Mouse (Mus musculus): ENCODE measurements around the gene Clip1.

Gene Clip1

DNA sequence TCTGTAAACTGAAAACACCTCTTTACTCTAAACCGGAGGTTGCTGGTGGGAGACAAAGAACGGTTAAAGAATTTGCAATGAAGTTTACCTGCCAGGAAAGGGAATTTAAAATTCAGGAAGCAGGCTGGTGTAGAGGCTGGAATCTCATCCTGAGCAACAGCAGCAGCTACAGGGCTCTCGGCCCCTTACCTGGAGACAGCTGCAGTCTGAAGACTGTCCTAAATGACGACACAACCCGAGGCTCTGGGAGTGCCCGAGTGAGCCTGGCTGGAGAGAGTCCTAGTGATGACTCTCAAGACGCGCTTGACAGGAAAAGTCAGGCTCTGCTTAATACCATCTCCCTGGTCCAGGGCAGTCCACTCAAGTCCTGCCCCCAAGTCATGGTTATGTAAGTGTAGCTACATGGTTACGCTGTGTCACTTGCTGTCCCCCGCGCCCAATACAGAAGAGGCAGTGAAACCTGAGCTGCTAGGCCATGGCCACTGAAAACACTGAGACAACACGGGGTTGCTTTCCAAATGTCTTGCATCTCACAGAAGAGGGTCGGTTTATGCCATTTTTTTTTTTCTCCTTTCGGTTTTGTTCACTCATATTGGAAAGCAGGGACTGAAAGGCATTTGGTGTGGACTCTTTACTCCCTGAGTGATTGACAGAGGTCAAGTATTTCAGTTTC, 13.5 kb downstream of the Clip1 start:
- in situ Hi-C loops (cut with MboI), result no loop called here

DNA sequence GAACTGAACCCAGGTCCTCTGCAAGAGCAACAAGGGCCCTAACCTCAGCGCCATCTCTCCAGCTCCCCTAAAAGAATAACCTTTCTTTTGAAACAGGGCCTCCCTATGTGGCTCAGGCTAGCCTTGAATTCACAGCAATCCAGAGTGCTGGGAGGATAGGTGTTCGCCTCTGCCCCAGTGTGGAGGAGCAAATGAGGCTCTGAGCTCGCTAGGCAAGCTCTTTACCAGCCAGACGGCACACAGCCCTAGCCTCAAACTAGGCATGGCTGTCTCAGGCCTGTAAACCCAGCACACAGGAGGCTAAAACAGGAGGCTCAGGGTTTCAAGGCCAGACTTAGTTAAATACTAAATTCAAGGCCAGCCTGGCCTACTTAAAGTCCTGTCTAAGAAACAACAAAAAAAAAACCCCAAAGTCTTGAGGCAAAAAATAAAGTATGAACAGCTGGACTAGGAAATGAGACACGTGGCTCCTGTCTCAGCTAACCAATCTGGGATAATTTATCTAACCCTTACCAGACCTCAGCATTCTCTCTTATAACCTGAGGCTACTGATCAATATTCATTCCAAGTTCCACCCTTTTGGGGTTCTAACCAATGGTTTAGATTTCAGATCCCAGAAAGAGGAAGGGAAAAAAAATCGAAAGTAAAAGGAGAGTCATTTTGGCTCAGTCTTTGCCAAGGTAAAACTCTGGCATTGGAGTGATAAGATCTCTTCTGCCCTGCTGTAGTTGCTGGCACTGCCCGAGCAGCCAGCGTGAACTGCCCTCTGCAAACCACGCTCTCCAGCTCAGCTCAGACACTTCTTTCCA, 14.2 kb downstream of the Clip1 start:
- in situ Hi-C loops (cut with MboI), result no loop called here

DNA sequence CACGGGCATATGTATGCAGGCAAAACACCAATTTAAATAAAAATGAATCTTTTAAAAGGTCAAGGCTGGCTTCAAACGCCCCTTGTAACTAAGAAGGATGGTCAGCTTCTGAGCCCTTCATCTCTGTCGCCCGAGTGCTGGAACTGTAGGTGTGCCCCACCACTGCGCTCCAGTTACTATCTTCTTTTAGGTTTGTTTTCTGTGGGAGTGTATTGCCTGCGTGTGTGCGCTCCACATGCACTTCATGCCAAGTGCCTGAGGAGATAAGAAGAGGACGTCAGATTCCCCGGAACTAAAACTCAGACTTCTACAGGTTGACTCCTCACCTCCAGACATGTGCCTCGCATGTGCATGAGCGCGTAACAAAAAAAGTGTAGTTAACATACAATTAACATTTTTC, 16.5 kb downstream of the Clip1 start:
- in situ Hi-C loops (cut with MboI), result no loop called here

DNA sequence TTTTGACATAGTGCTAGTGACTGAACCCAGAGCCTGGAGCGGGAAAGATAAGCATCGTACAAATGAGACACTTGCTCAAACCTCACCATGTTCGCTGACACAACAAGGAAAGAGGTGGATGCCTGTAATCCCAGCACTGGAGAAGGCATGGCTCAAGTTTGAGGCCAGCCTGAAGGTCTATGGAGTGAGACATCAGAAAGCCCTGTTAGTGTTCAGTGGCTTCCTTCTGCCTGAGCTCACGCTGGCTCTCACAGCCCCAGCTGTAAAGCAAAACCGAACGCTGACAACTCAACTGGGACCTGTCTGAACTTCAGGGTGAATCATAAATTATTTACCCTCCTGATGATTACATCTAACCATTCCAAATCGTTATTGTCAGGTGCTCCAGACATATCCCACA, 18.5 kb downstream of the Clip1 start:
- in situ Hi-C loops (cut with MboI), result no loop called here

DNA sequence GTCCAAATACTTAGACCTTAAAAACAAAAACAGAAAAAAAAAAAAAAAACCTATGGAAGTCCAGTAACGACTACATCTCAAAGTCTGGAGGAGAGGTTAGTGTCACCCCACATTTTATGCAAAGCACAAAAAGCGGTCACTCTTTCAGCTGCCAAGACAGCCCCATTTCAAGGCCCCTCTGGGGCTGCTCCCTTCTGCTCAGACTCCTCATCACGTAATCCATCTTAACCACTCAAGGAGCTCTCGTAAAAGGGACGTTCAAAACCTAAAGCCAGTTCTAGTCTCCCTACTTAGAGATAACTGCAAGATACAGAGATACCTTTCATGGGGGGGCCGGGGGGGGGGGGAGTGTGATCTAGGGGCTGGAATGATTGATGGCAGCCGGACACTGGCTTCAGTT, 20.1 kb downstream of the Clip1 start:
- in situ Hi-C loops (cut with MboI), result no loop called here

DNA sequence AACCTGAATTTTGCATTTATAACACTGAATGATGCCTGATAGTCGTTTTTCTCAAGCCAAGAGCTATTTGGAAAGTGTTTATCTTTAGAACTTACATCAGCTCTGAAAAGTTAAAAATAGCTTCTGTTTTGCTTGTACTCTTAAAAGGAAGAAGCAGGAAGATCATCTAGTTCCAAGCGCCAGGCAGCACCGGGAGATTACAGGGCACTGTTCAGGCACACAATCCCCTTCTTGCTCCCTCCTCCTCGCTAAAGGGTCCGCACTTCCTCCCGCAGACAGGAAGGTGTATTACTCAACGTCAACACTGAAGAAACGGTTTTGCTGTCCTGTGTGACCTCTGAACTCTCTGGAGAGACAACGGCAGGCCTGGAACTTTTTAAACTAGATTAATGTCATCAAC, 22.4 kb downstream of the Clip1 start:
- in situ Hi-C loops (cut with MboI), result no loop called here

DNA sequence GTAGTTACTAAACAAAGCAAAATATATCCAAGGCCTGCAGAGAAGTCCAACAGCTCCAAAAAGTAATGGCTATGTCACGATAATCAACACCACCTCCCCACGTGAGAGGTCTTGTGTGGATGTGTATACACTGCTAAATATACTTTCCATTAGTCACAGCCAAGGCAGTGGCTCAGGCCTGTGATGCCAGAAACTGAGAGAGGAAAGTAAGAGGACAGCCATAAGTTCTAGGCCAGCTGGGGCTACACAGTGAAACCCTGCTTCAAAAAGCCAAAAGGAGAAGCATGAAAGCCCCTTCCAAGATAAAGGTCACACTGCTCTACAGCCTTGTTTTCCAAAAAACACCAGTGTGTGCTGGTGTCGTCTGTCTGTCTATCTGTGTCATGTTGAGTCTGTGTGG, 22.8 kb downstream of the Clip1 start:
- in situ Hi-C loops (cut with MboI), result no loop called here

DNA sequence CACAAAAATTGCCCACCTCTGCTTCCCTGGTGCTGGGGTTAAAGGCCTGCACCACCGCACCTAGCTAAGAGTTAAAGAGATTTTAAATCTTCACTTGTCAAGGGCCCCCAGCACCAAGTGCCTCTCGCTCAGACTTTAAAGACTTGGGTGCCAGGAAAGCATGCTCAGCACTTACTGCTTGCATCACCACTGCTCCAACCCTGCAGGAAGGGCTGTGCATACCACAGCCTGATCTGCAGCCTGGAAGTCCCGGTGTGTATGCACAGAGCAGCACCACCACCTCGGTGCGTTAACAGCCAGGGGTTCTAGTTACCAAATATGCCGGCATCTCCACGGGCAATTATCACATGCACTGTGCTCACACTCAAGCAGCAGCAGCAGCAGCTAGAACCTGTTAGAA, 26.8 kb downstream of the Clip1 start:
- in situ Hi-C loops (cut with MboI), result no loop called here

DNA sequence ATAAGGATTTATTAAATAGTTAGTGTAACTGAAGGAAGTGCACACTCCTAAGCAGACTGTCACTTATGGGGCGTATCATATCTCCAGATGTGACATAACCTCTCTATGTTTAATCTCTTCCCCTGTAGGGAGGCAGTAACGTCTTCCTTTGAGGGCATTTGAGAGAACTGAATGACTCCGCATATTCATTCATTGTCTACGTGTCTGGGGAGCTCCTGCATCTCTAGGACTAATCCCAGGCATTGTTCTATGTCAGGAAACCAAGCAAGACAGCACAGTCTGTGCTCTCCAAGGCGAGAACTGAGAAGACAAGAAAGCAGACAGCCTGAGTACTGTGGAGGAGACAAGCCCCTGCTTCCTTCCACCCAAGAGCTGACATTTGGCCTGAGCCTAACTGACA, 29.5 kb downstream of the Clip1 start:
- in situ Hi-C loops (cut with MboI), result no loop called here

DNA sequence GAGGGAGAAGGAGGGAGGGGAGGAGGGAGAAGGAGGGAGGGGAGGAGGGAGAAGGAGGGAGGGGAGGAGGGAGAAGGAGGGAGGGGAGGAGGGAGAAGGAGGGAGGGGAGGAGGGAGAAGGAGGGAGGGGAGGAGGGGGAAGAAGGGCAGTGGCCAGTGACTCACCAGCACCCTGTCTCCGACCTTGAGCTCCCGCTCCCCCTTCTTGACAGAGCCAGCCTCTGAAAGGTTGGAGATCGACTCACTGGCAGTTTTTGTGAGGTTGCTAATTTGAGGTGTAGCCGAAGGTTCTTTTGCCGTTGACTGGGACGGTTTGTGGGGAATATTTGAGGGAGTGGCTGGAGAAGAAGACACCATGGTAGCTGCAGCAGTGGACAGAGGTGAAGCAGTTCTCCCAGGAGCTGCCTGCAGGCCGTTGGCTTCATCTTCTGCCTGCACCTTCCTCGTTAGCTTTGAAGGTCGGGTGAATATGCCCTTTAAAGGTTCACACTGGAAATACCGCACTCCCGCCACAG, 31.1 kb downstream of the Clip1 start:
- in situ Hi-C loops (cut with MboI), result no loop called here

DNA sequence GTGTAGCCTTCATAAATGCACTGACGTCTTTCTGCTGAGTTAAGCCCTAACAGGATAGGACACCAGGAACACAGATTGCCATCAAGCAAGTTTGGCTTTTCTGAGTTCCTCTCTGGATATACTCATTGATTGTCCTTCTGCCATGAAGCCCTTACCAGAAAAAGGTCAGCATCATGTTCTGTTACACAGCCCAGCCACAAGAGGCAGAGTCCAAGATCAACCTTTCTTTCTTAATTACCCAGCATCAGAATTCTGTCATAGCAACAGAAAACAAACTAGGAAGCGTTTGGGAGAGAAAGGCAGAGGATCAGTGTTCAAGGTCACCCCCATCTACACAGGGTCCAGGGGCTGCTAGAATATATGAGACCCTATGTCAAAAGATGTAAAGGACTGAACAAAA, 33.6 kb downstream of the Clip1 start:
- in situ Hi-C loops (cut with MboI), result no loop called here

DNA sequence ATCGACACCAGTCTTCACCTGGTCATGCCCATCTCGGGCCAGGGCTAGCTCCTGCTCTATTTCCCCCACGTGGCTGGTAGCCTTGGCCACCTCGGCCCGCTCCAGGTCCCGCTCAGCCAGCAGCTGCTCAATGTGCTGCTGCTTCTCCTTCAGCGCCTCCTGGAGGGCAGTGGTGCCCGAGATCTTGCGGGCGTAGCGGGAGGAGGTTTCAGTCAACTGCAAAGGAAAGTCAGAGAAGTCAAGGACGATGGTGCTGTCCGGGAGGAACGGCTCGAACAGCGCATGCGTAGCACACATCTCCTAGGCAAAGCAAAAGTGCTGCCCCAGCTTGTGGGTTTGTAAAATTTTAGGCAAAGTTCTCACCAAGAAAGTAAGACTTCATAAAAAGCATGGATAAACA, 42.0 kb downstream of the Clip1 start:
- in situ Hi-C loops (cut with MboI), result no loop called here

DNA sequence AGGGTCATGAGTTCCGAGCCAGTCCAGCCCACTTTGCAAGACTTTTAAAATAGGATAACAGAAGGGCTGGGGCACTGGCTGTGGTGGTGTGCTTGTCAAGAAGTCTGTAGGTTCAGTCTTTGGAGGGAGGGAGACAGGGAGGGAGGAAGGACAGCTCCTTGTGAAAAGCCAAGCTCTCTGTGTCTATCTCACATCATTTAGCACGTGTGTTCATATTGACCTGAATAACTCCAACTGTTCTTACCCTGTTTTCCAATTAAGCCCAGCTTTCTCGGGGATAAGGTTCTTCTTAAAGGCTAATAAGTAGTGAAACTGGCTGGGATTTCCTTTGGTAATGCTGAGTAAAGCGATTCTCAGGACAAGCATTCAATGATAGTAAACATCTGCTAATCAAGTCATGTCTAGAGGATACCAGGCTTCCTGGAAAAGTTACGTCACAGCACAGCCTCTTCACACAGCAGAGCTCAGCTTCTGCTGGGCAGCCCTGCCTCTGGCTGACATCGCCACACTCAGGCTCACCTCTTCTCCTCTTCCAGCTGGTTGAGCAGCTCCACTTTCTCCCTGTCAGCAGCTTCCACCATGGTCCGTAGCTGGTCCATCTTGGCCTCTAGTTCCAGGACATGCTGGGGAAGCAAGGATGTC, 43.0 kb downstream of the Clip1 start:
- in situ Hi-C loops (cut with MboI), result no loop called here

DNA sequence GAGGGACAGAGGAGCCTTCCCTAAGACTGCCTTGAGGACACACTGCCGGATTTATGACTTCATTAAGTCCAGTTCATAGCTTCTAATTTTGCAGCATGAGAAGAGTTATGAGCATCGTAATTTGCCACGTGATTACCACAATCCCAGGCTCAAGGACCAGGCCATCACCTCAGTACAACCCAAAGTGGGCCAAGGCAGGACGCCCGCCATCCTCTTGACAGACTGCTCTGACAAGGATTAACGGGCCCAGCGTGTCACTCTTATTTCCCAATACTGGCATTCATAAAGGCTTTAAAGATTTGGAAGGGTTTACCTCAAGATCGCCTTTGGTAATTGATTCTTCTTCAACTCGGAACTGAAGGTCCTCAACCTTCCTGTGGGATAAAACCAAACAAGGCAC, 44.2 kb downstream of the Clip1 start:
- in situ Hi-C loops (cut with MboI), result no loop called here

DNA sequence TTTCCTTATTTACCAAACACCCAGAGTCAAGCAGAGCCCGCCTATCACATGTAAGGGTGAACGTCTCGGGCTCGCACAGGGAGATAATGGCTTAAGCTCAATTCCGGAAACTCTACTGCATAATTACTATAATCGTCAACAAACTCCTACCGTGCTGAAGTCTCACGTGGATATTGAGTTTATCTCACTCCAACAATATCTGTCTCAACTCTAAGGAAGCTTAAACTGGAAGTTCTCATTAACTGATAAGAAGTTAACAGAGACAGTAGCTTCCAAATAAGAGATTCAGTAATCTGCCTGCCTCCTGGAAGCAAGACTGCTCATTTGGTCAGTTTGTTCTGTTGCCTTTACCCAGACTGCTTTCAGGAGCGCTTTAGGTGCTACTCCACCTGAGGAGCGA, 53.2 kb downstream of the Clip1 start:
- in situ Hi-C loops (cut with MboI), result no loop called here

DNA sequence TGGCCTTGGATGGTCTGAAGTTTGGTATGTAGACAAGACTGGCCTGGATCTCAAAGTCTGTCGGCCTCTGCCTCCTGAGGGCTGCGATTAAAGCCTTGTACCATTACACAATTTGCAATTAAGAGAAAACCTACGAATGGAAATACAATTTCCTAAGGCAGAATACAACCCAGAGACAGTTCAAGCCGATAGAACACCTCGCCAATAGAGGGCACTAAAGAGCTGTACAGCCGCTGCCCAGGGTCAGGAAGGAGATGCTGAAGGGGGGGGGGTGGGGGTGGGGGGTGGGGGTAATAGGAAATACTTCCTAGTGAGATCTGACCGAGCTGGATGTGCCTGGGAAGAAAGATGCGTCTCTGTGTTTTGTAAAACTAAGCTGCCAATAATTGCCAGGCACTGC, 57.8 kb downstream of the Clip1 start:
- in situ Hi-C loops (cut with MboI), result no loop called here

DNA sequence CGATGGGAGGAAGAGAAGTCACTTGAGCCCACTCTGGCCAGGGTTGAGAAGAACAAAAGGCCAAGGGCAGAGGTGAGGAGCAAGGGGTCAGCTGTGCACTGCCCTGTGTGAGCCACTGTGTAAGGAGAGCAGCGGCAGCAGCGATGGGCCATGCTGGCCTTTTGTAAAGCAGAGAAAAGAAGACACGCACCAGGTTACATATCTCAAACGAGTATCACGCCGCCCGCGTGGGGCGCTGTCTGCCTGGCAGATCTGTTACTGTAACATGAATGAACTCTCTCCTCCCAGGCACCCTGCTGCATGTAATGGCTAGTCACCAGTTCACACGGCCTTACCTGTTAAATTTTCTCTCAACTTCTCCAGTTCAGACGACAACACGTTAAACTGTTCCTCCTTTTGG, 62.0 kb downstream of the Clip1 start:
- in situ Hi-C loops (cut with MboI), result no loop called here

DNA sequence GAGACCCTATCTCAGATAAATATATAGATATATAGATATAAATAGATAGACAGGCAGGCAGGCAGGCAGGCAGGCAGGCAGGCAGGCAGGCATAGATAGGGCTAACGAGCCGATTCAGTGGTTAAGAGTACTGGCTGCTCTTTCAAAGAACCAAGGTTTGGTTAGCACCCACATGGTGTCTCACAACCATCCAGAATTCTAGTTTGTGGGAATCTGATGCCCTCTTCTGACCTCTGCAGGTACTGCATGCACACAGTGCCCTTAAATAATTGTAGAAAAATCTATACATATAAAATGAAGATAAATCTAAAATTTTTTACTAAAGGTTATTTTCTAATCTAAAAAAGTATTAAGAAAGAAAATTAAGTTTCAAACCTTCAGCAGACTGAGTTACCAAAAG, 65.9 kb downstream of the Clip1 start:
- in situ Hi-C loops (cut with MboI), result no loop called here

DNA sequence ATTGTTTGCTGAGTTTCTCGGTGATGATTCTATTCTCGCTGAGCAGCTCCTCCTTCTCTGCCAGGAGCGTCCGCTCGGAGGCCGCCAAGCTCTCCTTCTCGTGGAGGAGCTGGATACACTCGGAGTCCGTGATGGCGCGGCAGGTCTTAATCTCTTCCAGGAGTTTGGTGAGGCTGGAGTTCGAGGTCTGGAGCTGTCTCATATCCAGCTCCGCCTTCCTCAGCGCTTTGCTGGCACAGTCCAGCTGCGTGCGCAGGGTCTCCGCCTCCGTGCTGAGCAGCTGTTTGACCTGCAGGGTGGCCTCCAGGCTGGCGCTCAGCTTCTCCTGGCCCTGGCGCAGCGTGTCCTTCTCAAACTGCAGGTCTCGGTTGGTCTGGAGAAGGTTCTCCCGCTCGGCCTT, 70.2 kb downstream of the Clip1 start:
- in situ Hi-C loops (cut with MboI), result no loop called here

DNA sequence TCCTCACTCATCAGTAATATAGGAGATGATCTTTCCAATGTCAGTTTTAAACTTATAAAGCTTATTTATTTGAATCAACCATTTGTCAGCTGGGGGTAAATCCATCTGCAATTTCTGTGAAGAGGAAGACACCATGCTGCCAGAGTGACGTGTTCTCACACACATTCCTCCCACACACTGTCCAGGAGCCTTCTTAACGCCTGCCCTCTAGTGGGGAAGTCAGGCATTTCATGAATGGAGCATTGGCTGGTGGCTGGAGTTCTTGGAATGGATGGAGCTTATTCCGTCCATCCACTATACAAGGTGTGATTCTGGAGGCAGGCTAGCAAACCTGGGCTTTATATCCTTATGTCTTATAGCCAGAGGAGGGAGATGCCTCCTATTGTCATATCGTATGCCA, 74.6 kb downstream of the Clip1 start:
- in situ Hi-C loops (cut with MboI), result no loop called here

DNA sequence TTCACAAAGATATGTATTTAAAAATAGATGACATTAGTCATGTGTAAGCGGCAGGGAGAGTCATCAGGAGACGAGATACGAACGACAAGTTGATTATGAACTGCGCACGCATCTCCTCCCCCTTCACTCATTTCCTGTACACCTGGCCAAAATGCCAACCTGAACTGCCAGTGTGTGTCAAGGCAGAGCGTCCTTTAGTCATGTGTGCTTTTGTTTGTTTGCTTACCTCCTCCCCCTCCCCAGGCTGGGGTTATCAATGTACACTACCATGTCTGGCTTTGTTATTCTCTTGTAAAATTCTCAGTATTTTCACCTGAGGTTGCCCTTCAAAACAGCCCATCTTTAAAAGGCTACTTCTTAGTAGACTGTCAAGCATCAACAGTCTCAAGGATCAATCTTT, 75.0 kb downstream of the Clip1 start:
- in situ Hi-C loops (cut with MboI), result no loop called here

DNA sequence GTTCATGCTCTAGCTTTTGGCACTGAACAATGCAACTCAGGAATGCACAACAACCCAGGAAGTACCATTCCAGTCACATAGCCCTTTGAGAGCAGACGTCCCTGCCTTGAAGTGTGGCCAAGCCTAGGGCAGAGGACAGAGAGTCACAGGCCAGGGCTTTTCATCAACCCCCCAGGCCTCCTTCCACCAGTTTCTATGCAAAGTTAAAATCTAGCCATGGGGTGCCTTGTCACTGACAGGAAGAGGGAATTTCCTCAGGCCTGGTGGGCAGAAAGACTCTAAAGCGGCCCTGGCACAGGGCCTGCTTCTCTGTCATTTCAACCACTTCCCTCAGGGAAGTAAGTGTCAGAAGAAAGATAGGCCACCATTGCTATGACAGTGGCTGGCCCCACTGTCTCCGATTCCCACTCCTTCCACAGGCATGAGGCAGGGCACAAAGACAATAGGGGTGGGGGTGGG, 77.2 kb downstream of the Clip1 start:
- in situ Hi-C loops (cut with MboI), result no loop called here

DNA sequence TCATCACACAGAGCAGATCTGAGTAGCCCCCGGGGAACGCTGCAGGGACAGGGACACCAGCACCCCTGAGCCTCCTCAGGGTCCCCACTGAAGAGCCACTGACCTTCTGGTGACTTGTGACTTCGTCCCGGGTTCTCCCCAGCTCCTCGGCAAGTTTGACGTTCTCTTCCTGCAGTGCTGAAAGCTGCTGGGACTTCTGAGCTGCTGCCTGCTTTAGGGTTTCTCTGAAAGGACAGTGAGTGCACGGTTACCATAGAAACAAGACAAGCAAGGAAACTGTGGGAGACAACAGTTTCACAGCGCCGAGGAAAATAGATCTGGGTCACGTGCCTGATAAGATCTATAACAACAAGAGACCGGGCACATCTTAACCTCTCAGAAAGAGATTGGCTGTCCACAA, 80.9 kb downstream of the Clip1 start:
- in situ Hi-C loops (cut with MboI), result no loop called here
